Mouse (Mus musculus) embryonic facial prominence, embryonic 12.5 days (tissue): ENCODE data around the gene Arhgef15. TPM values are rescaled to one million over a fixed set of nuclear protein-coding genes. Genes with fewer than 3 reads are reported as not detected.
"Not testable (repeated sequence)": the region's sequence is repeated elsewhere in the genome, so short reads cannot be mapped to it uniquely, and the experiment has no call there.

ENCODE experiments used
- ATAC-seq: fragments of 200-750 bp; cut with Nextera tagmentation; 2 replicates; pipeline ENCODE4 v1.8.0; 2017; ENCODE audit not compliant: insufficient number of reproducible peaks, insufficient read depth, low FRiP score, low TSS enrichment
- H3K27ac ChIP-seq: fragments of 300-500 bp; sonication (generic); 2 replicates; pipeline ENCODE4 v1.5.1; 2016; ENCODE audit warnings: mild to moderate bottlenecking
- H3K27me3 ChIP-seq: fragments of 300-500 bp; sonication (generic); 2 replicates; pipeline ENCODE4 v1.6.1; 2016; ENCODE audit warnings: mild to moderate bottlenecking, moderate library complexity
- H3K36me3 ChIP-seq: fragments of 300-500 bp; sonication (generic); 2 replicates; pipeline ENCODE4 v1.6.1; 2016; ENCODE audit warnings: mild to moderate bottlenecking
- H3K4me1 ChIP-seq: fragments of 300-500 bp; sonication (generic); 2 replicates; pipeline ENCODE4 v1.6.1; 2016
- H3K4me2 ChIP-seq: fragments of 300-500 bp; sonication (generic); replicated peaks from 2 replicates; pipeline ENCODE4 v1.6.1; 2016; ENCODE audit warnings: mild to moderate bottlenecking, moderate library complexity
- H3K4me3 ChIP-seq: fragments of 300-500 bp; sonication (generic); 2 replicates; pipeline ENCODE4 v1.5.1; 2016; ENCODE audit warnings: mild to moderate bottlenecking
- H3K9ac ChIP-seq: fragments of 300-500 bp; sonication (generic); 2 replicates; pipeline ENCODE4 v1.6.1; 2016; ENCODE audit warnings: mild to moderate bottlenecking, moderate library complexity
- H3K9me3 ChIP-seq: fragments of 300-500 bp; sonication (generic); 2 replicates; pipeline ENCODE4 v1.6.1; 2016; ENCODE audit warnings: mild to moderate bottlenecking, moderate library complexity
- WGBS: fragments of 180-500 bp; shearing (Covaris S2); methylation state at CpG from one replicate; pipeline ENCODE4 v1.1.7; 2016; 5-methylcytosine and 5-hydroxymethylcytosine counted together
- polyA plus RNA-seq: library from polyadenylated mRNA; unstranded; fragments of >200 nt; fragmentation: Nextera tagmentation; extraction: Ambion mirVana; gene quantifications from 2 replicates; pipeline ENCODE4 v1.2.1, GENCODE M21; 2016

Arhgef15 gene
- polyA plus RNA-seq, 1 experiment from 2014 or later: 8.1 TPM

GRCm38 (mm10) chr11:68945245-68945644, 12.0 kb downstream of the Arhgef15 start:
- Histone ChIP-seq H3K27me3 (peaks cover 11% of the 10 kb centered on the region), H3K27ac (no peak overlapping the region), H3K9ac (no peak overlapping the region), H3K4me1 (peaks cover 9% of the 10 kb centered on the region; the same call in 1 of the 2 replicates), H3K4me2 (no peak overlapping the region), H3K9me3 (no peaks in the 10 kb centered on the region), H3K36me3 (no peaks in the 10 kb centered on the region), H3K4me3 (no peak overlapping the region)
- 72% methylated on average over 2 of the region's 2 CpGs for WGBS
- ATAC-seq: no peak

- ATAC-seq: no peak
- Histone ChIP-seq H3K27ac (no peak overlapping the region), H3K9me3 (no peaks in the 10 kb centered on the region), H3K9ac (no peak overlapping the region), H3K36me3 (no peaks in the 10 kb centered on the region), H3K27me3 (peaks cover 11% of the 10 kb centered on the region), H3K4me2 (no peak overlapping the region), H3K4me1 (peaks cover 9% of the 10 kb centered on the region), H3K4me3 (no peak overlapping the region)
- 85% methylated on average over 8 of the region's 8 CpGs for WGBS
These were observed 14.5 kb downstream of the Arhgef15 start for GRCm38 (mm10) chr11:68942731-68943130.

DNA sequence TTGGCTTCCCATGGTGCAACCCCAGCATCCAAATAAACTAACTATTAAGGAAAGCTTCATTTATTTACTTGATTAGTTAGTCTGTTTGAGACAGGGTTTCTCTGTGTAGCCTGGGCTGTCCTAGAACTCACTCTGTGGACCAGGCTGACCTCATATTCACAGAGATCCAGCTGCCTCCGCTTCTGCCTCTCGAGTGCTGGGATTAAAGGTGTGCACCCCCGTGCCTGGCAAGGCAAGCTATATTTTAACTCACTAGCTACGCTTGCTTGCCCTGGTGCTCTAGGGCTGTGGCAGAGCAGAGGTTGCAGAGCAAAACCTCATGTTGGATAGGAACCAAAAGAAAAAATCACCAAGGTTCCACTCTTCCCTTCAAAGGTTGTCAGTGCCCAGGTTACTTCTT, 16.8 kb downstream of the Arhgef15 start:
- H3K9ac ChIP-seq: peak overlapping the region; percentile 7; the same call in 1 of the 2 replicates
- ATAC-seq: no peak

DNA sequence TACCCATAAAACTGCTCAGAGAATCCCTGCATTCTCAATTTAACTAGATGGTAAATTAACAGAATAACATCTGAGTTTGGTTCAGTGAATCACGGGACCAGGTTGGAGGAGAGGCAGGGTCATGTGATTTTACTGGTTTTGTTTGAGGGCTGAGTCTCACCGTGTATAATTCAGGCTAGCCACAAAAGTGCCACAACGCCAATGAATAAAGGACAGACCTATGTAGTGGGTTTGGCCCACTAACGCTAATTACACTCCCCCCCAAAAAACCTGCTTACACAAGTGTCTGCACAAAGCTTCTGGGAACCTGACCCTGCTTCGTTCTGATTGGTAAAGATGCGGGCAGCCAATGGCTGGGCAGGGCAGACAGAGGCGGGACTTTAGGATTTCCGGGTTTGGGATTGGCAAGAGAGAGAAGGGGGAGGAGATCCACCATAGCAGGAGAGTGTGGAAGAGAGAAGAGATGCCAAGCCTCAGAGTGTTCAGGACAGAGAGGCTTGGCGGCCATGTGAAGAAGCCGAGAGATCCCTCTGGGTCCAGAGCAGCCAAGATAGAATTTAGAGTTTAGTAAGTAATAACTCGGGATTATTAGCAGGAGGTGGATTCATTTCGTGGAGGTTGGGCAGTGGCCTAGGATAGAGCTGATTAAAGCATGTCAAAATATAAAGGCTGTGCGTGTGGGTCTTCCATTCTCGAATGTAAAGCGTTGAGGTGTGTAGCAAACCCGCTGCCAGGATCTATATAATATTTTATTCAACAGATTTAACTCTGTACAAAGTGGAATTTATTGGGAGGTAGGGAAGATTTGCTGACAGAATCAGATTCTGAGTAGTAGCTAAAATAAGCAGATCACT, 17.6 kb downstream of the Arhgef15 start:
- WGBS: 2% methylated on average over 16 of the region's 16 CpGs

More for the DNA sequence above, 16.8 kb downstream of the Arhgef15 start:
- 56% methylated on average over 4 of the region's 4 CpGs for WGBS
- Histone ChIP-seq H3K36me3 (no peaks in the 10 kb centered on the region), H3K4me3 (peak overlapping the region; percentile 35), H3K4me1 (peaks cover 4% of the 10 kb centered on the region), H3K27ac (0 out of 2 replicates have a peak overlapping the region, but pooled peaks have one; percentile 26), H3K27me3 (no peaks in the 10 kb centered on the region), H3K4me2 (peak overlapping the region; percentile 52), H3K9me3 (no peaks in the 10 kb centered on the region)

DNA sequence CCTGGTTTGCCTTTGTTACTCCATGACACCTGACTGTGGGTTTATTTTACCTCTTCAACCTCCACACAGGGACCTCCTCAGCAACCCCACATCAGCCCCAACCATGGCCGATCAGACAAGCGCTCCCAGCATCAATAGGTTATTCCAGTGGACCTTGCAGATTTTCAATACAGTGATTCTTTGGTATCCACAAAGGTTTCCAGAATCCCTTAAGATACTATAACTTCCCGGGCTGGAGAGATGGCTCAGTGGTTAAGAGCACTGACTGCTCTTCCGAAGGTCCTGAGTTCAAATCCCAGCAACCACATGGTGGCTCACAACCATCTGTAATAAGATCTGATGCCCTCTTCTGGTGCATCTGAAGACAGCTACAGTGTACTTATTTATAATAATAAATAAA, 20.3 kb downstream of the Arhgef15 start:
- H3K27me3 ChIP-seq, H3K9me3 ChIP-seq, H3K4me2 ChIP-seq, H3K4me1 ChIP-seq, ATAC-seq, H3K27ac ChIP-seq, H3K36me3 ChIP-seq, H3K4me3 ChIP-seq, H3K9ac ChIP-seq: not testable (repeated sequence)
- 87% methylated on average over 4 of the region's 4 CpGs for WGBS

More for the DNA sequence above, 17.6 kb downstream of the Arhgef15 start:
- H3K27ac ChIP-seq: no peak overlapping the region
- peak overlapping the region; percentile 7; the same call in 1 of the 2 replicates for H3K9ac ChIP-seq
- no peaks in the 10 kb centered on the region for H3K27me3 ChIP-seq
- H3K36me3 ChIP-seq: no peaks in the 10 kb centered on the region
- no peaks in the 10 kb centered on the region for H3K9me3 ChIP-seq
- H3K4me1 ChIP-seq: peaks cover 4% of the 10 kb centered on the region
- H3K4me3 ChIP-seq: peak overlapping the region; percentile 35
- peak; percentile 99 for ATAC-seq
- peak overlapping the region; percentile 52 for H3K4me2 ChIP-seq

DNA sequence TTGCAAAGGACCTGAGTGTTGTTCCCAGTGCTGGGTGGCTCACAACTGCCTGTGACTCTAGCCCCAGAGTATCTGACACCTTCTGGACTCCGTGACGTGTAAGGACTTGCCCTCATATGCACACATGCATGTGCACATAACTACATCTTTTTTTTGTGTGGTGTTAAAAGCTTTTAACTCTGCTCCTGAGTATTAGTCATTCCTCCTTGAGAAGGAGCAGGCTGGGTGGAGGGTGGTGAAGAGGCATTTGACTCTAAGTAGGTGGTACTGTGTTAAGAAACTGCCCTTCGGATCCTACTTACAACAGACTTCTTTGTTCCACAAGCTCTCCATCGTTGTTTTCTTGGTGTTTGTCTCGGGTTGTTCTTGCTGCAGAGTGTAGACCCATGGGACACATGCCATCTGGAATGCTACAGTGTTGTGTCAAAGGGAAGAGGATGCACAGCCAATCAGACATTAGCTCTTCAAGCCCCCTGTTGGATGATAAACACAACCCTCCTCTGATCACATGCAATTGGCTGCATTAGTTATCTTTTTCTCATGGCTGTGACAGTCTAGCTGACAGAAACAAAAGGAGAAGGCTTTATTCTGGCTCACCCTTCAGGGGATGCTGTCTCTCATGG, 23.3 kb downstream of the Arhgef15 start:
- no peaks in the 10 kb centered on the region for H3K36me3 ChIP-seq
- H3K4me3 ChIP-seq: no peak overlapping the region
- H3K4me1 ChIP-seq: no peaks in the 10 kb centered on the region
- no peak overlapping the region for H3K4me2 ChIP-seq
- H3K27me3 ChIP-seq: no peaks in the 10 kb centered on the region
- no peak overlapping the region for H3K9ac ChIP-seq
- 65% methylated on average over 5 of the region's 5 CpGs for WGBS
- no peaks in the 10 kb centered on the region for H3K9me3 ChIP-seq
- ATAC-seq: no peak
- H3K27ac ChIP-seq: no peak overlapping the region

DNA sequence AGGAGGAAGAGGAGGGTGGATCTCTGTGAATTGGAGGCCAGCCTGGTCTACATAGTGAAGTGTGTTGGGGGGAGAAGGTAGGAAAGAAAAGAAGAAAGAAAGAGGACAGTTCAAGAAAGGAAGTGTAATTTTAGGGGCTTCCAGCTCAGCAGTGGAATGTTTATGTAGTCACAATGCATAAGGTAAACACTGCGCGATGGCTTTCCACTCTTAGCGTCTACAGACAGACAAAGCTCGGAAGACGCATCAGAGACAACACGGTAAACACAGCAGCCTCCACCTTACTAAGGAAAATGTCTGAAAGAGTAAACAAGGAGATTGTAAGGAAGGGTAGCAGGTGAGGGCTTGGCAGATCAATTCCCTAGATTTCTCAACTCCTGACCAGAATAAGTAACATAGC, 27.3 kb downstream of the Arhgef15 start:
- H3K36me3 ChIP-seq: no peaks in the 10 kb centered on the region
- ATAC-seq: no peak
- no peaks in the 10 kb centered on the region for H3K4me1 ChIP-seq
- no peaks in the 10 kb centered on the region for H3K27me3 ChIP-seq
- 82% methylated on average over 6 of the region's 6 CpGs for WGBS
- H3K9me3 ChIP-seq: no peaks in the 10 kb centered on the region
- H3K4me2 ChIP-seq: no peak overlapping the region
- no peak overlapping the region for H3K27ac ChIP-seq
- H3K9ac ChIP-seq: no peak overlapping the region
- H3K4me3 ChIP-seq: no peak overlapping the region

GRCm38 (mm10) chr11:68926981-68927380, 30.3 kb downstream of the Arhgef15 start, which contains the start of gene Odf4:
Gene Odf4, minus strand, starts transcription at chr11:68927081.
- no peak for ATAC-seq
- Histone ChIP-seq H3K4me1 (0 out of 2 replicates have a peak, but pooled peaks cover 6% of the 10 kb centered on the region), H3K4me2 (no peak within 1 kb of the TSS), H3K9me3 (no peaks in the 10 kb centered on the region), H3K36me3 (no peaks in the 10 kb centered on the region), H3K4me3 (no peak within 1 kb of the TSS), H3K27me3 (no peaks in the 10 kb centered on the region), H3K27ac (no peak within 1 kb of the TSS), H3K9ac (no peak within 1 kb of the TSS)
- 84% methylated on average over 3 of the region's 3 CpGs for WGBS

DNA sequence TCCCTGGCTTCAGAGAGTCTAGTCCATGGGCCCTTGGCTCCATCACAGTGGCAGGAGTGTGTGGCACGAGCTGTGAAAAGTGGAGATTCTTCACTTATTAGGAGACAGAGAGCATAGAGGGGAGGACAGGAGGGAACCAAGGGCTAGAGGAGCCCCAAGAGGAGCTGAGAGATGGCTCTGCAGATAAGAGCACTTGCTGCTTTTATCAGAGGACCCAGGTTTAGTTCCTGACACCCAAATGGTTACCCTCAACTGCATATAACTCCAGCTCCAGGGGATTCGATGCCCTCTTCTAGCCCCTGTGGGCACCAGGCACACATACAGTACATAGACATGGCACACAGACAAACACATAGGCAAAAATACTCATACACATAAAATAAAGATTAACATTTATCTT, 32.5 kb downstream of the Arhgef15 start:
- whole genome bisulfite sequencing: 77% methylated on average over 2 of the region's 2 CpGs
- no peaks in the 10 kb centered on the region for H3K9me3 ChIP-seq
- no peak overlapping the region for H3K27ac ChIP-seq
- H3K27me3 ChIP-seq: no peaks in the 10 kb centered on the region
- H3K4me2 ChIP-seq: no peak overlapping the region
- 0 out of 2 replicates have a peak, but pooled peaks cover 6% of the 10 kb centered on the region for H3K4me1 ChIP-seq
- no peaks in the 10 kb centered on the region for H3K36me3 ChIP-seq
- no peak for ATAC-seq
- no peak overlapping the region for H3K9ac ChIP-seq
- H3K4me3 ChIP-seq: no peak overlapping the region

- H3K27ac ChIP-seq: no peak overlapping the region
- no peaks in the 10 kb centered on the region for H3K36me3 ChIP-seq
- H3K27me3 ChIP-seq: no peaks in the 10 kb centered on the region
- WGBS: 54% methylated on average over 3 of the region's 3 CpGs
- H3K9ac ChIP-seq: no peak overlapping the region
- H3K4me2 ChIP-seq: no peak overlapping the region
- H3K4me1 ChIP-seq: 0 out of 2 replicates have a peak, but pooled peaks cover 6% of the 10 kb centered on the region
- no peak for ATAC-seq
- no peak overlapping the region for H3K4me3 ChIP-seq
- H3K9me3 ChIP-seq: no peaks in the 10 kb centered on the region
These were observed 34.1 kb downstream of the Arhgef15 start for GRCm38 (mm10) chr11:68923191-68923590.

GRCm38 (mm10) chr11:68914566-68914965, 42.7 kb downstream of the Arhgef15 start:
- H3K4me3 ChIP-seq: no peak overlapping the region
- H3K4me2 ChIP-seq: no peak overlapping the region
- H3K36me3 ChIP-seq: no peaks in the 10 kb centered on the region
- no peak overlapping the region for H3K9ac ChIP-seq
- H3K27me3 ChIP-seq: no peaks in the 10 kb centered on the region
- no peaks in the 10 kb centered on the region for H3K4me1 ChIP-seq
- H3K9me3 ChIP-seq: no peaks in the 10 kb centered on the region; the same call in 1 of the 2 replicates
- no peak overlapping the region for H3K27ac ChIP-seq
- no peak for ATAC-seq
- 92% methylated on average over 4 of the region's 4 CpGs for WGBS
